Mouse (Mus musculus) heart, embryonic 13.5 days (tissue): ENCODE measurements around the gene Trpm3. TPM values are rescaled to one million over a fixed set of nuclear protein-coding genes. Genes with fewer than 3 reads are reported as not detected.

Source experiments
- ATAC-seq: fragments of 200-750 bp; cut with Nextera tagmentation; 2 replicates; pipeline ENCODE4 v1.8.0; 2017; ENCODE audit warnings: moderate TSS enrichment; ENCODE audit not compliant: insufficient number of reproducible peaks, low FRiP score, low TSS enrichment; ENCODE audit errors: extremely low read depth
- H3K27ac ChIP-seq: fragments of 300-500 bp; sonication (generic); replicated peaks from 2 replicates; pipeline ENCODE4 v1.5.1; 2015; ENCODE audit warnings: moderate library complexity, mild to moderate bottlenecking, inconsistent platforms
- H3K27me3 ChIP-seq: fragments of 300-500 bp; sonication (generic); replicated peaks from 2 replicates; pipeline ENCODE4 v1.6.1; 2015; ENCODE audit warnings: mild to moderate bottlenecking, inconsistent platforms
- H3K36me3 ChIP-seq: fragments of 300-500 bp; sonication (generic); 2 replicates; pipeline ENCODE4 v1.6.1; 2015; ENCODE audit warnings: mild to moderate bottlenecking, inconsistent platforms
- H3K4me1 ChIP-seq: fragments of 300-500 bp; sonication (generic); 2 replicates; pipeline ENCODE4 v1.6.1; 2015; ENCODE audit warnings: inconsistent platforms
- H3K4me2 ChIP-seq: fragments of 300-500 bp; sonication (generic); 2 replicates; pipeline ENCODE4 v1.6.1; 2015; ENCODE audit warnings: inconsistent platforms, mild to moderate bottlenecking, moderate library complexity
- H3K4me3 ChIP-seq: fragments of 300-500 bp; sonication (generic); 2 replicates; pipeline ENCODE4 v1.5.1; 2015; ENCODE audit warnings: moderate library complexity, mild to moderate bottlenecking, inconsistent platforms
- H3K9ac ChIP-seq: fragments of 300-500 bp; sonication (generic); 2 replicates; pipeline ENCODE4 v1.6.1; 2015; ENCODE audit warnings: inconsistent platforms, mild to moderate bottlenecking, moderate library complexity
- H3K9me3 ChIP-seq: fragments of 300-500 bp; sonication (generic); 2 replicates; pipeline ENCODE4 v1.6.1; 2016; ENCODE audit warnings: inconsistent platforms
- WGBS: fragments of 180-500 bp; shearing (Covaris S2); methylation state at CpG from one replicate; pipeline ENCODE4 v1.1.7; 2015; ENCODE audit warnings: mixed read lengths; 5-methylcytosine and 5-hydroxymethylcytosine counted together
- polyA plus RNA-seq: library from polyadenylated mRNA; unstranded; fragments of >200 nt; fragmentation: Nextera tagmentation; extraction: Ambion mirVana; gene quantifications from 2 replicates; pipeline ENCODE4 v1.2.1, GENCODE M21; 2015

Gene Trpm3
- polyA plus RNA-seq, 1 experiment from 2014 or later = 1.1 TPM

DNA sequence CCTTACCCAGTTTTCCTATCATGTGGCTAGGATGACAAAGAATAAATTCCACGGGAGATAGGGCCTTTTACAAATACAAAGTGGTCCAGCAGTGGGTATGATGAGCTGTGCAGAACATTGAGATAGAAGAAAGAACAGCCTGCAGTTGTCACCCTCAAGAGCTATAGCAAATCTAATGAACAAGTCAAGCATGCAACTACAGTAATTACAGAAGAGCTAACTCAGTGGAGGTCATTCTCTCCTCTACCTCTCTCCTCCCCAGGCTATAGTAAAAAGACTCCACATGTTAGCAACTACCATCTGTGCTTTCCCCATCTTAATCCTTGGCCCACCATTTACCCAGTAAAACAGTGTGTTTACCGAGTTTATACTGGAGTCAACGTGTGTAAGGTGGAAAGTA is 629.4 kb downstream of the Trpm3 start:
- ATAC-seq = no peak
- Histone ChIP-seq H3K36me3 (no peaks in the 10 kb centered on the region), H3K4me2 (no peak overlapping the region), H3K9ac (no peak overlapping the region), H3K27me3 (no peaks in the 10 kb centered on the region), H3K4me3 (no peak overlapping the region), H3K9me3 (no peaks in the 10 kb centered on the region), H3K27ac (no peak overlapping the region), H3K4me1 (no peaks in the 10 kb centered on the region)
- WGBS = 66% methylated on average over 3 of the region's 3 CpGs

DNA sequence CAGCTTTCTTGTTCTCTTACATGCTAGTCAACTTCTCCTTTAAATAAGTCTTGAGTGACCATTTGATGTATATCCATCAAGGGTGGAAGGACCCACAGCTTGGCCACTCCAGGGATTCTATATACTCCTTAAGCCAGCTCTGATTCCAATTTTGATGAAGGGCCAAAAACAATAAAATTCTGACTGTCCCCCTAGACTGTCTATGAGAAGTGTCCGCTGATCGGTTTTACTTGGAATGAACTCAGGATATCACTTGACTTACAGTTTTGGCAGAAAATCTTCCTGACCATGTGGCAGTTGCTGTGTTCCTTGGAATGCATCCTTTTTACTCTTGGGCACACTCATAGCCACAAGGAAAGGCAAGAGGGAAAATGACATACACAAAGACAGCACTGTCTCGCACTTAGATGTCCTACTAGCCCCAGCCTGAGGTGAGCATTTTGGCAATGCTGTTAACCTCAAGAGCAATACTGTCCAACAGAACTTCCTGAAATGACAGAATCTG is 636.4 kb downstream of the Trpm3 start:
- Histone ChIP-seq H3K4me1 (no peaks in the 10 kb centered on the region), H3K9me3 (no peaks in the 10 kb centered on the region), H3K27ac (no peak overlapping the region), H3K27me3 (no peaks in the 10 kb centered on the region), H3K9ac (no peak overlapping the region), H3K4me2 (no peak overlapping the region), H3K4me3 (no peak overlapping the region), H3K36me3 (no peaks in the 10 kb centered on the region)
- no peak for ATAC-seq
- 77% methylated on average over 3 of the region's 3 CpGs for WGBS

DNA sequence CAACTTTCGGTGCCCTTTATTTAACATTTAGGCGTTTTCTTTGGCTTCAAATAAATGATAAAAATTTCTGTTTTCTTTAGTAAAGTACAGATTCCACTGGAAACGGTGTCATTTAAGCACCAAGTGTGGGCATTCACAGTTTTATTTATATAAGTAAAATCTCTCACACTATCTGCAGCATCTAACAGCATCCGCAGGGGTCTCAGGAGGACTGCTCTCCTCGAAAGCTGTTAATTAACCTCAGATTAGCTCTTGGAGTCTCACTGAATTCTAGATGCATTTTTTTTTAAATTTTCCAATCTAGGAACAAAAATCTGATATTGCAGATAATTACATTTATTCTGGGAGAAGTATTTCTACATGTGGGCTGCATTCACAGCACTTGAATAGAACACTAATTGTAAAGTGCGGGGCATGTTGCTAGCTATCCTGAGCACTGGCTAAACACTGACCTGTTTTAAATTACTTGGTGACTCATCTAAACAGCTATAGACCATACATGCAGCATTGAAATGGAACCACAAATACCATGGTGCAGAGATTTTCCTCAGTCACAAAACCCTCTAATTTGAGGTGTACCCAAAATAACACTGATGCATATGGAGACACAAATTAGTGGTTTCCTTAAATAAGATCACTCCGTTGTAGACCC is 641.5 kb downstream of the Trpm3 start:
- no peak overlapping the region for H3K4me3 ChIP-seq
- ATAC-seq = no peak
- no peaks in the 10 kb centered on the region for H3K27me3 ChIP-seq
- H3K9me3 ChIP-seq = no peaks in the 10 kb centered on the region
- no peak overlapping the region for H3K27ac ChIP-seq
- no peaks in the 10 kb centered on the region for H3K36me3 ChIP-seq
- H3K4me1 ChIP-seq = no peaks in the 10 kb centered on the region
- WGBS = 71% methylated on average over 7 of the region's 7 CpGs
- H3K9ac ChIP-seq = no peak overlapping the region
- H3K4me2 ChIP-seq = no peak overlapping the region

DNA sequence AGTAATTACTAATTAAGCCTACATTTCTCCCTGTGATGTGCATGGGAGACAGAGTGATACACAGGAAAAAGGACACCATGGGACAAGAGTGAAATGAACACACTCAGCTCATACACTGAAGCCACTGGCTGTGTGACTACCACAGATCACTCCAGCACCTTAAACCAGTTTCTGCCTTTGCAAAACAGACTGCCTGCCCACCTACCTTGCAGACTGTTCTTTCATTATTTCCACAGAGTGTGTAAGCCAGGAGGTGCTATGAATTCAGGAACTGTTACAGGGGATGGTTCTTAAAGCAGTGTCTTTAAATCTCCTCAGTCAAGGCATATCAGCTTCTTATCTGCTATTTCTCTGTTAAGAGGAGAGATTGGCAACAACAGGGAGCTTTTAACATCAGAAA is 642.7 kb downstream of the Trpm3 start:
- ATAC-seq = no peak
- H3K9me3 ChIP-seq = no peaks in the 10 kb centered on the region
- H3K4me1 ChIP-seq = no peaks in the 10 kb centered on the region

DNA sequence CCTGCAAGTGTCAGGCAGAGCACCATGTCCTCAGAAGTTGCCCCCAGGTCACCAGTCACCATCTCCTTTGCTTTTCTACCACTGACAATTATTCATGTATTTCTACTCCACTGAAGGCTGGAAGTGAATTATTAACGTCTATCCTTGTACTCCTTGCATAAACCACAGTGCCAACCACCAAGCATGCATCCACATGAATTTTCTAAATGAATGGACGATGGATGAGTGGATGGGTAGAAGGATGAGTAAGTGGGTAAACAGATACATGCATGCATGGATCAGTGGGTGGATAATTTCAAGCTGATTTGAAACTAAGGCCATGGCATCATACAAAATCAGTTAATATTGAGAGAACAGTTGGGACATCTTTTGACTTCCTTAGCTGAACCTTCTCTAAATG is 644.9 kb downstream of the Trpm3 start:
- WGBS = 65% methylated on average over 2 of the region's 2 CpGs
- H3K27ac ChIP-seq = no peak overlapping the region
- no peaks in the 10 kb centered on the region for H3K9me3 ChIP-seq
- H3K4me1 ChIP-seq = no peaks in the 10 kb centered on the region
- ATAC-seq = no peak
- no peak overlapping the region for H3K4me3 ChIP-seq
- H3K36me3 ChIP-seq = no peaks in the 10 kb centered on the region
- H3K4me2 ChIP-seq = no peak overlapping the region
- no peak overlapping the region for H3K9ac ChIP-seq
- H3K27me3 ChIP-seq = no peaks in the 10 kb centered on the region

More for the DNA sequence above, 642.7 kb downstream of the Trpm3 start:
- Histone ChIP-seq H3K4me3 (no peak overlapping the region), H3K36me3 (no peaks in the 10 kb centered on the region), H3K9ac (no peak overlapping the region), H3K27ac (no peak overlapping the region), H3K4me2 (no peak overlapping the region), H3K27me3 (no peaks in the 10 kb centered on the region)

DNA sequence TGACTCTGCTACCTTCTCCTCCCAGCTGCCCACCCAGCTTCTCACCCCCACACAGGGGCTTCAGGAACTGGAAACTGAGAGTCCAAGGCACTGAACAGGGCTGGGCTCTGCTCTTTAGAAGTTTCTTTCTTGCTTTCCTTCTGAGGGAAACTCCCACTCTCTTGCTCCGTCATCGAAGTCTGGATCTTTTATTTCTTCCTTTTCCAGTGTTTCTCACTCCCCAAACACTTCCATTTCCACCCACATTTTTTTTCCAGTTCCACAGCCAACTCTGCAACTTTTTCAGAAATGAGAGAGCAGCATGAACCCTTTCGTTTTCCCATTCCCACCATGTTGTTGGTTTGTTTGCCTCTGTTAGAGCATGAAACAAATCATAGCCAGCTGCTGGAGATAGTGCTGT is 650.9 kb downstream of the Trpm3 start:
- H3K27ac ChIP-seq = no peak overlapping the region
- no peak overlapping the region for H3K9ac ChIP-seq
- no peaks in the 10 kb centered on the region for H3K36me3 ChIP-seq
- H3K4me3 ChIP-seq = no peak overlapping the region
- H3K4me1 ChIP-seq = no peaks in the 10 kb centered on the region
- no peaks in the 10 kb centered on the region for H3K9me3 ChIP-seq
- no peaks in the 10 kb centered on the region for H3K27me3 ChIP-seq
- no peak overlapping the region for H3K4me2 ChIP-seq
- 72% methylated on average over 3 of the region's 3 CpGs for WGBS
- no peak for ATAC-seq

DNA sequence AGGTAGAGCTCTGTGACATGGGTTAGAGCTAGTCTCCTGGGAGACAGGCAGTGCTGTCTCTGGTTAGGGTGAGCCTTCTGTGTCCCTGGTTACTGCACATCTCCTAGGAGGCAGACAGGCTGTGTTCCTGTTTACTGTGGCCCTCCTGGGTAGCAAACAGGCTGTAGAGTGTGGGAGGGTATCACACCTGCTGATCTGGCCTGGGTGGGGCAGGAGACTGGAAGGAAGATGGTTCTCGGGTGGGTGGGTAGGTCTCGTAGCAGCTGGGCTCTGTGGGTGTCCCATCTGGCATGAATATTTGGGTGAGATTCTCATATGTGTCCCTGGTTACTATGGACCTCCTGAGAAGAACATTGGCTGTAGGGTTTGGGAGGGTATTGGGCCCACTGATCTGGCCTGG is 658.1 kb downstream of the Trpm3 start:
- no peak overlapping the region for H3K4me3 ChIP-seq
- no peaks in the 10 kb centered on the region for H3K27me3 ChIP-seq
- no peak overlapping the region for H3K9ac ChIP-seq
- H3K4me2 ChIP-seq = no peak overlapping the region
- H3K36me3 ChIP-seq = no peaks in the 10 kb centered on the region
- H3K9me3 ChIP-seq = no peaks in the 10 kb centered on the region
- ATAC-seq = no peak
- 90% methylated on average over 2 of the region's 2 CpGs for WGBS
- H3K4me1 ChIP-seq = no peaks in the 10 kb centered on the region
- no peak overlapping the region for H3K27ac ChIP-seq

DNA sequence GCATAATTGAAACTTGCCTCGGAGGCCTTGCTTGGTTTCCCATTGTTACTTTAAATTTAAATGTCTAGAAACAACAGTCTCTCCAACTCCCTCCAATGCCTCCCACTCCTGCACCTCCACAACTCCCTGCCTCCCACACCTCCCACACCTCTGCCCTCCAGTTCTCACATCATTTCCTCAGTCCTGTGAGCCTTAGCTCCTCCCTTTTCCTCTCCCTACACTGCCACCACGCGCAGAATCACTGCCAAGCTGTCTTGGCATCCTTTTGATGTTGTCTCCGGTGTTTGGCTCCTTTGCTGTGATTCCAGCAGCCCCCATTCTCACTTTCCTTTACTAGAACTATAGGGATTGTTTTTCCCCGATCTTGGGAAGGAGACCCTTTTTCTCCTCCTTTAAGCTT is 661.6 kb downstream of the Trpm3 start:
- Histone ChIP-seq H3K27me3 (no peaks in the 10 kb centered on the region), H3K4me1 (no peaks in the 10 kb centered on the region), H3K9me3 (no peaks in the 10 kb centered on the region), H3K4me3 (no peak overlapping the region), H3K9ac (no peak overlapping the region), H3K27ac (no peak overlapping the region), H3K36me3 (no peaks in the 10 kb centered on the region), H3K4me2 (no peak overlapping the region)
- WGBS = 19% methylated on average over 5 of the region's 5 CpGs
- no peak for ATAC-seq

DNA sequence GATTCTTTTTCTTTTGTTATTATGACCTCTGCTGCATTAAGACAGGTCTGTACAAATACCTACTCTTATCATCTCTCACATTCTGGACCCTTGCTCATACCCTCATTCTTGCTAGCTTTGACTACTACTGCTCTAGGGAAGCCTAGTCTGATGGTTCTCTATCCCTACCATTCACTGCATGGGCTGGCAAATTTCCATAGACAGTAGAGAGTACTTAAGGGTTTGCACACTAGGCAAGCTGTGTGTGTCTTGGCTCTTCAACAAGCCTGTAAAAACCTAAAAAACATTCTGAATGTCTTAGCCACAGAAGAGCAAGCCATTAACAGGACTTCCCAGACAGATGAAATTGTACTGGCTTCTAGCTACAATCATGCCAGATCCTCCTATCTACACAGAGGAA is 664.5 kb downstream of the Trpm3 start:
- H3K4me3 ChIP-seq = no peak overlapping the region
- no peak overlapping the region for H3K9ac ChIP-seq
- no peaks in the 10 kb centered on the region for H3K4me1 ChIP-seq
- no peaks in the 10 kb centered on the region for H3K9me3 ChIP-seq
- H3K27me3 ChIP-seq = no peaks in the 10 kb centered on the region
- no peak for ATAC-seq
- no peak overlapping the region for H3K4me2 ChIP-seq
- H3K36me3 ChIP-seq = no peaks in the 10 kb centered on the region
- no peak overlapping the region for H3K27ac ChIP-seq

DNA sequence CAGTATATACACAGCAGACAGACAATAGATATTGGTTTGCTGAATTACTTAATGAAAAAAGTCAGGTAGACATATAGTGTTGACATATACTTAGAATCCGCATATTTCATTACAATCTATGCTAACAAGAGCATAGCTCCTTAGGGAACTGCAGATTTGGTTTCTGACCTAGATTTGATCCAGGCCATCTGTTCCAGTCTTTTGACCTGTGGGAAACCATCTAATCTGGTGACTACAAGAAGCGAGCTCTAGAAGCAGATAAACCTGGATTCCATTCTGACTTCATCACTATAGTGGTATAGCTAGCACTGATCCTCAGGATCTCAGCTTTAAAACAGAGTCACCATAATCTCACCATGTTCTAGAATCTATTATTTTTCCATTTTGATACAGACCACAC is 665.5 kb downstream of the Trpm3 start:
- H3K4me2 ChIP-seq = no peak overlapping the region
- no peaks in the 10 kb centered on the region for H3K27me3 ChIP-seq
- H3K4me1 ChIP-seq = no peaks in the 10 kb centered on the region
- H3K9me3 ChIP-seq = no peaks in the 10 kb centered on the region
- WGBS = 33% methylated on average over 2 of the region's 2 CpGs
- no peak overlapping the region for H3K4me3 ChIP-seq
- H3K27ac ChIP-seq = no peak overlapping the region
- no peak overlapping the region for H3K9ac ChIP-seq
- H3K36me3 ChIP-seq = no peaks in the 10 kb centered on the region
- no peak for ATAC-seq

DNA sequence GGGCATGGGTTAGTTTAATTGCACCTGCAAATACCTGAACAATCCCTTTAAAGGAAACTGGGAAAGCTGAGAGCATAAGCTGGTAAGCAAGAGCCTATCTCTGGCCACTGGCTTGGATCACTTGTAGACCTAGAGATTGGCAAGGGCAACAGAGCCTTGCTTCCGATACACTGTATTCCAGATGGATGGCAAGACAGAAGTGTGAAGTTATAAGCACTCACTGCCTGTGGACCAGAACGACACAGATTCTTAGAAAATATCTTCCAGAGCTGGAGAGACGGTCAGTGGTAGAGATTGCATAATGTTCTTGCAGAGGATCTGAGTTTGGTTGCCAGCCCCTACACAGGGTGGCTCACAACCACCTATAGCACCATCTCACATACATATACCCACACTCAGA is 671.4 kb downstream of the Trpm3 start:
- no peak overlapping the region for H3K9ac ChIP-seq
- H3K4me3 ChIP-seq = no peak overlapping the region
- H3K27me3 ChIP-seq = no peaks in the 10 kb centered on the region
- ATAC-seq = no peak
- no peak overlapping the region for H3K27ac ChIP-seq
- H3K9me3 ChIP-seq = 0 out of 2 replicates have a peak, but pooled peaks cover 3% of the 10 kb centered on the region
- 69% methylated on average over 3 of the region's 3 CpGs for WGBS
- H3K36me3 ChIP-seq = no peaks in the 10 kb centered on the region
- H3K4me2 ChIP-seq = no peak overlapping the region
- no peaks in the 10 kb centered on the region for H3K4me1 ChIP-seq

DNA sequence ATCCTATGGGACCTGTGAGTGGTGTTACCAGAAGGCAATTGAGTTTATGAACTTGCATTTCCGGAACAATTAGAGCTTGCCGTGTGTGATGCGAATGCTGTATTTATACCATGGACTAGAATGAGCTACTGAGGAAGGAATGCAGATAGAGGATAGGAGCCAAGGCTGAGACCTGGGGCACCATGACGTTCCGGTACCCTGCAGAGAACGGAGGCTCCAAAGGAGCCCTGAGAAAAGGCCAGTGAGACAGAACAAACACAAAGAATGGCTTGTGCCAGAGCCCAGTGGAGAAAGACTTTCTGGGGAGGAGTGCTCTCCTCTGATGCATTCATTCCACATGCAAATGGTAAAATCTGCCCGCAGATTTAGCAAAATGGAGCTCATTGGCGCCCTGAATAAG is 682.9 kb downstream of the Trpm3 start:
- ATAC-seq = no peak
- 75% methylated on average over 8 of the region's 8 CpGs for WGBS

More for the DNA sequence above, 682.9 kb downstream of the Trpm3 start:
- Histone ChIP-seq H3K9me3 (no peaks in the 10 kb centered on the region), H3K9ac (no peak overlapping the region), H3K4me3 (no peak overlapping the region), H3K4me2 (no peak overlapping the region), H3K36me3 (no peaks in the 10 kb centered on the region), H3K27me3 (no peaks in the 10 kb centered on the region), H3K4me1 (no peaks in the 10 kb centered on the region), H3K27ac (no peak overlapping the region)
